Mouse (Mus musculus) retina, postnatal 7 days (tissue): ENCODE measurements around the gene Xpo4.
"Not testable (repeated sequence)": the region's sequence is repeated elsewhere in the genome, so short reads cannot be mapped to it uniquely, and the experiment has no call there.

Source experiments
- DNase-seq: peaks from one replicate; pipeline ENCODE4 v3.0.0-alpha.2; 2012; ENCODE audit warnings: low read depth, low spot score

Xpo4 gene

DNA sequence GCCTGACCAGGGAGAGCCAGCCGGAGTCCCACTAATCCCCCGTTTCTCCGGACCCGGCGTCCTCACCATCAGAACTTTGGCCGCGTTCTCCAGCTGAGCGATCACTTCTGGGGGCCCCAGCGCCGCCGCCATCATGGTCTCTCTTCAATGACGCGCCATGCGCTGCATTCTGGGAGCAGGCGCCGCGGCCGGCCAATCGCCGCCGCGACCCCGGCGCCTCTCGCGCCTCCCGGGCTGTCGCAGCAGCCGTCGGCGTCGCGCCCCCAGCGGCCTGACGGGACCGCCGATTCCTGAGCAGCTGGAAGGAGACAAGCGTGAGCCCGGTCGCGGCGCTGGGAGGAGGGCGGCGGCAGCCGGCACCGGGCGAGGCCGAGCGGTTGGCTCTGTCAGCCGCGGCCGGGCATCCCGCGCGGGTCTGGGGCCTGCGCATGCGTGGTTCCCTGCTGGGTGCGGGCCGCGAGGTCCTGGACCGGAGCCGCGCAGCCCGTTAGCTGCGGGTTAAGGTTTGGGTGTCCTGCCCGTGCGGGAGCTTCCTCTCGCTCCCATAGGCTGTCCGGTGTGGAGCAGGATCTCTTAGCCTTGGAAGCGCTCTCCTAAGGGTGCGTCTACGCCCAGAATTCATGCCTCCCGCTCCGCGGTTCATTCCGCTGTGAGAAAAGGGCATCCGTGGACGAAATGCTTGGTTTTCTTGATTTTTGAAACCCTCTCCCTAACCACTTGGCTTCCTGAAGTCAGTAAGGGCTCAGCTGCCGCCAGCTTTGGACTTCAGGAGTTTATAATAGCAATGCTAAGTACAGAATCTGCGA is at the start of gene Xpo4:
TSS of gene Xpo4 (minus strand) at position 609 of the 806 bp plus-strand sequence.
- peak; percentile 81 for DNase-seq

DNA sequence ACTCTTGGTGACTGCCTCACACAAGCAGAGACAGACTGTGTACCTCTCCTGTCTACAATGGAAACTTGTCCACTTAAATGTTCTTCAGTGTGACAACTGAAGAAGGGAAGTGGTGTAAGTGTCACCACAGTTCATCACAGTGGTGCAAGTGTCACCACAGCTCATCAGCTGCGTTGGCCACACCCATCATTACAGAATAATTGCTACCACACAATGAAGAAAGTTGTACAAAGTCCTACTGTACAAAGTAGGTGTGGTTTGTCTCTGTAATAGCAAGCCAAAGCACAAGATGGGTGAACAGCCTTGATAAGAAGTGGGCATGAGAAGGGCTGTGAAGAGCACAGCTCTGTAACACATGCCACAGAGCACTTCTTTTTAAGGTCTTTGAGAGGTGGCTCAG is 47.7 kb upstream of the Xpo4 start:
- DNase-seq = no peak

DNA sequence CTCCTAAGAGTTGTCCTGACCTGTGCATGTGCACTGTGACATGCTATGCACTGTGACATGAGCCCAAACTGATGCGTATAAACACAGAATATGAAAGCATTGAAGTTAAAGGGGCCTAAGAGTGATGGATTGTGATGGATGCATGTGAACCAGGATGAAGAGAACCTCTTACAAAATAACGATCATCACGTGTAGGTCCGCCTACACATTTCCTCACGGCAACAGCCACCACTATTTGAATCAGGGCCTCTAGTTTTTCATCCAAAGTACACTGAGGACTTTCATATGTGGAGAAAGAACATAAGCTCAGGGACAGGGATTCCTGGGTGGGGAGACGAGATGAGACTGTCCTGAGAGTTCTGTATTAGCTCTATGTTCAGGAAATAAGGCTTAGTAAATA is 45.8 kb upstream of the Xpo4 start:
- DNase-seq = no peak

- DNase-seq = no peak
These were observed 43.9 kb upstream of the Xpo4 start for GRCm38 (mm10) chr14:57709171-57709570.

GRCm38 (mm10) chr14:57708580-57708979 is 43.4 kb upstream of the Xpo4 start:
- DNase-seq = no peak

DNA sequence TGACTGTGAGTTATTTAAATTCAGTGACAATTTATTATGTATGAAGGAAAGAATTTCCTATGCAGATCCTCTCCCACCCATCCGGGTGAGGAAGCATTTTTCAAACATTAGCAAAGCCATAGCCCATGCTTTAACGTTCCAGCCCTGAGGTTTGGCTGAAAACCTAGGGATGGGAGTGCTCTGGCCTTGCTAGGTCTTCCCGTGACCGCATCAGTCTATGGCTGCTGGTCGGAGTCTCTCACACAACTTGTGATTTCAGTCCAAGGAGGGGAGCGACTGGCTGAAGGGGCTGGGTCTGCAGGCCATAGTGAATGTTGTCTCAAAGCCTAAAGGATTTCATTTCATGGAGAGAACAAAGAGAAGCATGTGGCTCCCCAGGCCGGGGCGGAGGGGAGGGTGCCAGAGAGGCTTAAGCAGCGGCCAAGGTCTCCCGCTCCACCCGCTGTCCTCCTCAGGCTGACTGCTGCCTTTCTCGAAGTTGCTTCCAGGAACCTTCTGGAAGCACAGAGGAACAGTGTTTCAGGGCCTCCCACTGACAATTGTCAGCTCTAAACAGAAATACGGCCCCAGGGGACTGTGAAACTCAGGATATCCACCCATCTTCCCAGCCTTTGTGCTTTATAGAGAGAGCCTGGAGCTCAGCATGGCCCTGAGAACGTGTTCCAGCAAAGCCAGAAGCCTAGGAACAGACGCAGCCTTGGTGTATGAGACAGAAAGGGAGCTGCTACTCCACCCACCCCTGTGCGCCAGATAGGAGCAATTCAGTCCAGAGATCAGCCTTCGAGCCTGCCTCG is 42.1 kb upstream of the Xpo4 start:
- no peak for DNase-seq

DNA sequence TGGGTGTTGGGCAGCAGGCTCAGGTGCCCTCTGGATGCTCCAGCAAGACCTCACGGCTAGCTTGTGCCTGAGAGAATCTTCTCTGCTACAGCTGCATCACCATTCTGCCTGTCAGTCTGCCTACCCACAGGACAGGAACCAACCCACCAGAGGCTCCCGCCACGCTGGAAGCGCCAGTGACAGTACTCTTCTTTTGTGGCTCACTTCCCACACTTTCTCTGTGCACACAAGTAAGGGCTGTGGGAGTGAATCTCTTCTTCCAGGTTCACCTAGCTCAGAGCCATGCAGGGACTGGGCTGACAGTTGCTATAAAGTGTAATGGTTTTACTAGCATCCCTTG is 41.5 kb upstream of the Xpo4 start:
- no peak for DNase-seq

DNA sequence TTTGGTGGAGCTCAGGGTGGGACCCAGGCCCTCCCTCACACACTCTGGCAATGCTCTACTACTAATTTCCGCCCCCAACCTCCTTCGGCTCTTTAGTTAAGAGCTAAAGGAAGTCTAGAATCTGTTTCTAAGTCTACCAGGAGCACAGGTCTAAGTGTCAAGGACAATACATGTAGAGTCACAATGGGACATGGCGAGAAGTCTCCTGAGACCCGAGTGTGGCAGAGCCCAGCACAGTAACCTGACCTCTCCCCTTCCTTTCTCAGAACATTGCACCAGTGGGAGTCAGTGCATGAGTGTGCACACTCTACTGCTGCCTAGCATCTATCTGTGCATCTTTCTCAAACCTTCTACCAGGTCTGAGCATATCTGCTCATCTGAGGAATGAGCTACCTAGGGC is 40.5 kb upstream of the Xpo4 start:
- DNase-seq = no peak

GRCm38 (mm10) chr14:57705075-57705474 is 39.8 kb upstream of the Xpo4 start:
- no peak for DNase-seq

- DNase-seq = no peak
These were observed 36.8 kb upstream of the Xpo4 start for GRCm38 (mm10) chr14:57701915-57702477.

- DNase-seq = no peak
These were observed 34.3 kb upstream of the Xpo4 start for GRCm38 (mm10) chr14:57699461-57699970.

DNA sequence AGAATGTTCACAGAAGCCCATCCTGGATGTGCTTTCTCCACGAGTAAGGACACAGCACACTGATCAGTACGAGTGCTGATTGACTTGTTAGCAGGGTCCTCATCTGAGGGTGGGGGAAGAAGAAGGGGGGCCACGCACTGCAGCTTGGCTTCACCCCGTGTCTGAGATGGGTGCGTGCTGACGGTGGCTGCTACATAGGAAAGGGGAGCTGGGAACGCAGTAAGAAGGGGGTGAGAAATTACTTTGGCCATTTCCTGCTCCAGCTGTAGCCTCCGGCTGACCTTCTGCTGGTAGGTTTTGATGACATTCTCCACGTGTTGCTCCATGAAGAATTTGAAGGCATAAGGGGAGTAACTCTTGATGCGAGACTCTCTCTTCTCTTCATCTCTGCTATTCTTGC is 33.8 kb upstream of the Xpo4 start:
- no peak for DNase-seq

GRCm38 (mm10) chr14:57696066-57696465 is 30.8 kb upstream of the Xpo4 start:
- no peak for DNase-seq

GRCm38 (mm10) chr14:57695550-57695949 is 30.3 kb upstream of the Xpo4 start:
- no peak for DNase-seq

DNA sequence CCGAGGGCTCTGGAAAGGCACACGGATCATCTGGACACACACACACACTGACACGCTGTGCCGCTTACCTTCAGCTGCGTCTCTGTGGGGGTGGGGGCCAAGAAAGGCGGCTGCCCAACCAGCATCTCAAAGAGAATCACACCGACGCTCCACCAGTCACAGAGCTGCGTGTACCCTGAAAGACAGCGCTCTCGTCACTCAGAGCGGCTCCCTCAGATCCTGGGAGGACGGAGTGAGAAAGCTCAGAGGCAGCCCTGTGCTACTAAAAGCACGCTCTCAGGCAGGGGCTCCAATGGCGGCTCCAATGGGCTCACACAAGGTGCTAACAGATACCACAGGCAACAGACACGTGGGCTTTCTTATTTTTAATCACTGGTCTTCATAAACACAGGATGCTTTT is 29.0 kb upstream of the Xpo4 start:
- DNase-seq = no peak

DNA sequence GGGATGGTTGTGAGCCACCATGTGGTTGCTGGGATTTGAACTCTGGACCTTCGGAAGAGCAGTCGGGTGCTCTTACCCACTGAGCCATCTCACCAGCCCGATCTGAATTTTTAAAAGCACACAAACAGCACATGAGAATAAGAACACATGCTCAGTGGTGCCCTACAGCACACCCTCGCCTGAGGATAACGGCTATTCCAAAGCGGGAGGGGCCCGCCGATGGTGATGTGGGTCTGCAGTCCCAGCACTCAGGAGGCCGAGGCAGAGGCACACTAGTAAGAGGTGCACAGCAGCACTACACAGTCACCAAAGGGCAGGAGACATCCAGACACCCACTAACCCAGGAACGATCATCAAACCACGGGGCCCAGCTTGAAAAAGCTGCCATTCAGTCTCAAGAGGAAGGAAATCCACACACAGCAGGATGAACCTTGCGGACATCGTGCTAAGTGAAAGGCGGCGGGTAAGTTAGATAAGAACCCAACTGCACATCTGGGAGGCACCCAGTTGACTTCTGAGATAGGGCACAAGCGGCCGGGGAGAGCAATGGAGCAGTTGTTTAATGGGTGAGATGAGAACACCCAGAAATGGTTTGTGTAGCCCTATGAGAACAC is 27.4 kb upstream of the Xpo4 start:
- DNase-seq = no peak

DNA sequence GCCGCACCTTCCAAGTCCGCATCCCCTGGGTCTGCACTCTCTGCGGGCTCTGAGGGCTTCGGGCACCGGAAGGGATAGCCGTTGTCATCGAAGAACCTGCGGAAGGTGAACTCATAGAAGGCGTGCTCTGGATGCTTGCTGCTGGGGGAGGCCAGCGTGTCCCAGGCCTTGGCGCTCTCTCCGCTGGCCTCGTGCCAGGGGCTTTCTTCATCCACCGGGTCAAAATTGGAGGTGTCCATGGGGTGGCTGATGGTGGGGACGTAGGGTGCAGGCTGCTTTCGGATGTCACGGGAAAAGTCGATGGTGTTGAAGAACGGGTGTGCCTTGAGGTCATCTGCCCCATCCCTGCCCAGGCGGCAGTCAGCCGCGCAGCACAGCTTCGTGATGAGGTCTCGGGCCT is 26.1 kb upstream of the Xpo4 start:
- DNase-seq = no peak

DNA sequence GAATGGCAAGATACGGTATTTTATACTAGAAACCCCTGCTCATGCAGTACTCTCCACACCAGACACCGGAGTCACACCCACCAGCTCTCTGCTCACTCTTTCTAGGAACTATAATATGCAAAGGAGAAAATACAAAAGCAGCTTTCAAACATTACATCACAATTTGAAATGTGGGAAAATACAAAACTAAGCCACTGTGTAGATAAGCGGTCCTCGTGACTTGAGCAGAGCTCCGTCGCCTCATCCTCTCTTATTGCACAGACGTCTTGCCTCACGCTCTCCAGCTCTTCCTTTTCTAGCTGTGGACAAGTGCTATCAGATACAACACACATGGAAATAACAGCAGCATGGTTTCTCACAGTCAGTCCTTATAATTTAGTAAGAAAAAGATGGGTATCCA is 25.5 kb upstream of the Xpo4 start:
- DNase-seq = no peak

GRCm38 (mm10) chr14:57688066-57688465 is 22.8 kb upstream of the Xpo4 start:
- DNase-seq = not testable (repeated sequence)

DNA sequence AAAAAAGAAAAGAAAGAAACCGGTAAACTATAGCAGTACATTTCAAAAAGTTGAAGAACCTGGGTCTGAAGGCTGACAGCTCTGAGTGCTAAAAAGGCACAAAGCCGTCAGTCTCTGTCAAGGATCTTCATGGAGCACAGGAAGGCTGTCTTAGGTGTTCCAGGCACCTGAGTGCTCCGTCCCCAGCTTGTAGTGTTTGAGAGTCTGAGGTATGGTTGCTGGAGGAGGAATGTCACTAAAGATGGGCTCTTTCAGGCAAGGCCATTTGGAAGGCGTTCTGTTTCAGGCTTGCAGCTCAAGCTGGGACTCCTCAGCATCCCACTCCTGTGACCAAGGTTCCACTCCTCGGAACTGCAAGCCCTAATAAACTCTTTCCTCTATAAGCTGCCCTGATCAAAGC is 22.2 kb upstream of the Xpo4 start:
- no peak for DNase-seq

- DNase-seq = no peak
These were observed 21.4 kb upstream of the Xpo4 start for GRCm38 (mm10) chr14:57686647-57687046.

- no peak for DNase-seq
These were observed 19.3 kb upstream of the Xpo4 start for GRCm38 (mm10) chr14:57684579-57684978.
